Mouse (Mus musculus): ENCODE measurements around the gene Mgrn1. TPM values are rescaled to one million over a fixed set of nuclear protein-coding genes. Genes with fewer than 3 reads are reported as not detected.
A peak's percentile ranks its signal among the peaks of the same experiment; 100 is the strongest.

Mgrn1 gene
- polyA plus RNA-seq, 1 experiment from 2014 or later: 75.6 TPM

GRCm38 (mm10) chr16:4850361-4850760 is 35.7 kb upstream of the Mgrn1 start:
- ATAC-seq (peak; percentile 17; the same call in 1 of the 2 replicates), DNase-seq (ENCODE audit: low spot score) (peak; percentile 55)
- no peak for TF ChIP-seq CTCF (IDR thresholded peaks at IDR 0.05)
- no peak for TF ChIP-seq EP300 (IDR thresholded peaks at IDR 0.05)
- H3K4me1 ChIP-seq (ENCODE audit: insufficient read depth, low read depth, low read length): no peaks in the 10 kb centered on the region
- no peak overlapping the region for H3K4me3 ChIP-seq (ENCODE audit: low read depth, low read length)
- H3K9ac ChIP-seq (replicated peaks; ENCODE audit: low read depth): no peak overlapping the region
- no peak overlapping the region for H3K4me2 ChIP-seq (replicated peaks; ENCODE audit: low read depth, low read length)
- WGBS: 58% methylated on average over 7 of the region's 7 CpGs
- no peaks in the 10 kb centered on the region for H3K27me3 ChIP-seq (replicated peaks; ENCODE audit: insufficient read depth, low read length)
- H3K36me3 ChIP-seq (ENCODE audit: insufficient read depth, low read length): no peaks in the 10 kb centered on the region
- peak overlapping the region; percentile 68 for H3K27ac ChIP-seq (ENCODE audit: low read length)
- H3K9me3 ChIP-seq (ENCODE audit: low read length): no peaks in the 10 kb centered on the region

GRCm38 (mm10) chr16:4850938-4851628 is 35.0 kb upstream of the Mgrn1 start:
- no peak overlapping the region for H3K4me2 ChIP-seq (replicated peaks; ENCODE audit: low read depth, low read length)
- DNase-seq (ENCODE audit: low spot score) (peak; percentile 77), ATAC-seq (peak; percentile 77)
- no peak overlapping the region for H3K9ac ChIP-seq (replicated peaks; ENCODE audit: low read depth)
- no peaks in the 10 kb centered on the region for H3K36me3 ChIP-seq (ENCODE audit: insufficient read depth, low read length)
- H3K27ac ChIP-seq (ENCODE audit: low read length): peak overlapping the region; percentile 68
- TF ChIP-seq EP300 (IDR thresholded peaks at IDR 0.05): no peak
- no peak for TF ChIP-seq CTCF (IDR thresholded peaks at IDR 0.05)
- H3K4me1 ChIP-seq (ENCODE audit: insufficient read depth, low read depth, low read length): no peaks in the 10 kb centered on the region
- 41% methylated on average over 5 of the region's 5 CpGs for WGBS
- H3K9me3 ChIP-seq (ENCODE audit: low read length): no peaks in the 10 kb centered on the region
- H3K4me3 ChIP-seq (ENCODE audit: low read depth, low read length): no peak overlapping the region
- H3K27me3 ChIP-seq (replicated peaks; ENCODE audit: insufficient read depth, low read length): no peaks in the 10 kb centered on the region

GRCm38 (mm10) chr16:4855046-4855650 is 30.9 kb upstream of the Mgrn1 start:
- ATAC-seq (no peak), DNase-seq (ENCODE audit: low spot score) (no peak)

GRCm38 (mm10) chr16:4861392-4861791 is 24.7 kb upstream of the Mgrn1 start:
- DNase-seq (ENCODE audit: low spot score) (peak; percentile 12), ATAC-seq (peak; percentile 23; the same call in 1 of the 2 replicates)
- Histone ChIP-seq H3K9ac (replicated peaks; ENCODE audit: low read depth) (no peak overlapping the region), H3K4me2 (replicated peaks; ENCODE audit: low read depth, low read length) (no peak overlapping the region), H3K27ac (ENCODE audit: low read length) (no peak overlapping the region), H3K9me3 (ENCODE audit: low read length) (no peaks in the 10 kb centered on the region), H3K4me1 (ENCODE audit: insufficient read depth, low read depth, low read length) (peaks cover 3% of the 10 kb centered on the region; the same call in 1 of the 2 replicates), H3K4me3 (ENCODE audit: low read depth, low read length) (no peak overlapping the region), H3K27me3 (replicated peaks; ENCODE audit: insufficient read depth, low read length) (no peaks in the 10 kb centered on the region), H3K36me3 (ENCODE audit: insufficient read depth, low read length) (no peaks in the 10 kb centered on the region)
- WGBS: 43% methylated on average over 10 of the region's 10 CpGs
- TF ChIP-seq EP300 (IDR thresholded peaks at IDR 0.05) (no peak), CTCF (IDR thresholded peaks at IDR 0.05) (peak; percentile 59)

More at GRCm38 (mm10) chr16:4855046-4855650, 30.9 kb upstream of the Mgrn1 start:
- Histone ChIP-seq H3K27ac (ENCODE audit: low read length) (no peak overlapping the region), H3K4me3 (ENCODE audit: low read depth, low read length) (no peak overlapping the region), H3K9me3 (ENCODE audit: low read length) (no peaks in the 10 kb centered on the region), H3K4me1 (ENCODE audit: insufficient read depth, low read depth, low read length) (no peaks in the 10 kb centered on the region), H3K27me3 (replicated peaks; ENCODE audit: insufficient read depth, low read length) (no peaks in the 10 kb centered on the region), H3K36me3 (ENCODE audit: insufficient read depth, low read length) (no peaks in the 10 kb centered on the region), H3K9ac (replicated peaks; ENCODE audit: low read depth) (no peak overlapping the region), H3K4me2 (replicated peaks; ENCODE audit: low read depth, low read length) (no peak overlapping the region)
- 28% methylated on average over 5 of the region's 5 CpGs for WGBS
- TF ChIP-seq CTCF (IDR thresholded peaks at IDR 0.05) (no peak), EP300 (IDR thresholded peaks at IDR 0.05) (no peak)

GRCm38 (mm10) chr16:4862863-4863483 is 23.1 kb upstream of the Mgrn1 start:
- Histone ChIP-seq H3K4me3 (ENCODE audit: low read depth, low read length) (no peak overlapping the region), H3K9me3 (ENCODE audit: low read length) (no peaks in the 10 kb centered on the region), H3K4me2 (replicated peaks; ENCODE audit: low read depth, low read length) (0 out of 2 replicates have a peak overlapping the region, but pooled peaks have one; percentile 3), H3K27ac (ENCODE audit: low read length) (no peak overlapping the region), H3K27me3 (replicated peaks; ENCODE audit: insufficient read depth, low read length) (no peaks in the 10 kb centered on the region), H3K36me3 (ENCODE audit: insufficient read depth, low read length) (no peaks in the 10 kb centered on the region), H3K9ac (replicated peaks; ENCODE audit: low read depth) (no peak overlapping the region), H3K4me1 (ENCODE audit: insufficient read depth, low read depth, low read length) (peaks cover 3% of the 10 kb centered on the region; the same call in 1 of the 2 replicates)
- TF ChIP-seq CTCF (IDR thresholded peaks at IDR 0.05): peak; percentile 96
- no peak for TF ChIP-seq EP300 (IDR thresholded peaks at IDR 0.05)
- peak; percentile 93 for ATAC-seq
- WGBS: 23% methylated on average over 9 of the region's 9 CpGs
- DNase-seq (ENCODE audit: low spot score): peak; percentile 95

- Histone ChIP-seq H3K36me3 (ENCODE audit: insufficient read depth, low read length) (peaks cover under 1% of the 10 kb centered on the region; the same call in 1 of the 2 replicates), H3K27ac (ENCODE audit: low read length) (no peak overlapping the region), H3K4me3 (ENCODE audit: low read depth, low read length) (no peak overlapping the region), H3K4me1 (ENCODE audit: insufficient read depth, low read depth, low read length) (peaks cover 3% of the 10 kb centered on the region; the same call in 1 of the 2 replicates), H3K9me3 (ENCODE audit: low read length) (no peaks in the 10 kb centered on the region), H3K4me2 (replicated peaks; ENCODE audit: low read depth, low read length) (no peak overlapping the region), H3K9ac (replicated peaks; ENCODE audit: low read depth) (no peak overlapping the region), H3K27me3 (replicated peaks; ENCODE audit: insufficient read depth, low read length) (no peaks in the 10 kb centered on the region)
- 85% methylated on average over 8 of the region's 8 CpGs for WGBS
- DNase-seq (ENCODE audit: low spot score) (no peak), ATAC-seq (no peak)
- TF ChIP-seq CTCF (IDR thresholded peaks at IDR 0.05): no peak
- no peak for TF ChIP-seq EP300 (IDR thresholded peaks at IDR 0.05)
These were observed 22.3 kb upstream of the Mgrn1 start for GRCm38 (mm10) chr16:4863742-4864141.
